Mouse (Mus musculus): Measurements from ENCODE around the gene Alkbh5.
"Not testable (repeated sequence)": the region's sequence is repeated elsewhere in the genome, so short reads cannot be mapped to it uniquely, and the experiment has no call there.

Alkbh5 gene

GRCm38 (mm10) chr11:60541831-60542230 lies 5.7 kb downstream of the Alkbh5 start:
- no peak for DNase-seq (ENCODE audit: low read depth, low spot score)

- DNase-seq (ENCODE audit: low read depth, low spot score): not testable (repeated sequence)
Measured at GRCm38 (mm10) chr11:60543211-60543610, 7.0 kb downstream of the Alkbh5 start.

DNA sequence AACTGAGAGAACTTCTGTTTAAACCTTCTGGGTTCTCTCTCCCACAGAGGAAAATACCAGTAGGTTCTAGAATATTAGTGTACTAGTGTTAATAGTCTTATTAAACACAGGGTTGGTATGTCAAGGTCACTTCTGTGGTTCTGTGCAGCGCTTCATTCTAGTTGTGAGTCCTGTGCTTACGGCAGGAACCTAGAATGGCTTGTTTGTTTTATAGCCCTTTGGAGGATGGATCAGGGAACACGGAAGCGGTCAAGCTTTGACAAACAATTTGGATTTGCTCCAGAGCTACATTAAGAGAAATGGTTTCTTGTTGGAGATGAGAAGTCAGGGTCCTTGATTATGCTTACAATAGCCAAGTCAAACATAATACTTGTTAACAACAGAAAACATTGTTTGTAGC lies 9.3 kb downstream of the Alkbh5 start:
- DNase-seq (ENCODE audit: low read depth, low spot score): no peak

DNA sequence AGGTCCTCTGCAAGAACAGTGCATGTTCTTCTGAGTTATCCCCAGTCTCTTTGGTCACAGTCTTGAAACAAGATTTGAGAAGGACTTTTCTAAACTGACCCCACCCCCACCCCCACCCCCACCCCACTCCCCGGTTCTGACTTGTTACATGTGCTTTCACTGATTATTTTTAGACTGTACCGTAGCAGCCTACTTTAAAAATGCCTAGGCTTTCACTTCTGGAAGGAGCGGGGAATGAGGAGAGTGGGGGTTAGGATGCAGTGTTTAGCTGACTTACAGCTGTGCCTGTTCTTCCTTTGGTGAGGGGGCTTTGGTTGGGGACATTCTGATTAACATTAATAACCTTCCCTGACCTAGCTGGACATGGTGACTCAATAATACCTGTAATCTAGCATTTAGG lies 11.9 kb downstream of the Alkbh5 start:
- DNase-seq (ENCODE audit: low read depth, low spot score): no peak

DNA sequence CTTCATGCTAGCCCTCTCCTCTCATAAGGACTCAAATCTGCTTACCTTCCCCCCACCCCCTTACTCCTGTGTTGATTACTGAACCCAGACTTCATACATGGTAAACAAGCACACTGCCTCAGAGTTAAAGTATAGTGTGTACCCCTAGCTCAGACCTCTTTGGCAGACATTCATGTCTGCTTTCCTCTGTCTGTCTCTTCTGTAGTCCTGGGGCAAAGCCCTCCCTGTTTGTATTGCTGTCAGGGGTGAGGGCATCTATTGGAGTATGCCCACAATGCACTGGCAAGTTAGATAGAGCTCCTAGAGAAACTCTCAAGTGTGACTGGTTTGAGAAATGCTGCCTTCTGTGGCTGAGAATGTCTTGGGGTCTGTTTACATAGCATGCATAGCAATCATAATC lies 16.9 kb downstream of the Alkbh5 start:
- no peak for DNase-seq (ENCODE audit: low read depth, low spot score)

DNA sequence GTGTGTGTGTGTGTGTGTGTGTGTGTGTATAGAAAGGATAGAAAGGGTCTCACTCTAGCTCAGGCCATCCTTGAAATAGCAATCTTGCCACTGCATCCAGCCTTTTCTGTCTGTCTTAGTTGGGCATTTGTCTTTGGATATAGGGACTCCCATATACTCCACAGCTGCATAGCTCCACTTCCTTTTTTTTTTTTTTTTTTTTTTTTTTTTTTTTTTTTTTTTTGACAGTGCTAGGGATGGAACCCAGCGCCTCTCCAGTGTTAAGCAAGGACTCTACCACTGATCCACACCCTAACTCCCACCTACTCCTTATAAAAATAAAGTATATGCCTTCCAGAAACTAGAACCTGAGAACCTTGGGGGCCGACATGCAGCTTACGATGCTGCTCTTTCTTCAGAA lies 21.5 kb downstream of the Alkbh5 start:
- DNase-seq (ENCODE audit: low read depth, low spot score): no peak

- peak; percentile 76 for DNase-seq (ENCODE audit: low read depth, low spot score)
Measured at GRCm38 (mm10) chr11:60559342-60559741, 23.2 kb downstream of the Alkbh5 start.

DNA sequence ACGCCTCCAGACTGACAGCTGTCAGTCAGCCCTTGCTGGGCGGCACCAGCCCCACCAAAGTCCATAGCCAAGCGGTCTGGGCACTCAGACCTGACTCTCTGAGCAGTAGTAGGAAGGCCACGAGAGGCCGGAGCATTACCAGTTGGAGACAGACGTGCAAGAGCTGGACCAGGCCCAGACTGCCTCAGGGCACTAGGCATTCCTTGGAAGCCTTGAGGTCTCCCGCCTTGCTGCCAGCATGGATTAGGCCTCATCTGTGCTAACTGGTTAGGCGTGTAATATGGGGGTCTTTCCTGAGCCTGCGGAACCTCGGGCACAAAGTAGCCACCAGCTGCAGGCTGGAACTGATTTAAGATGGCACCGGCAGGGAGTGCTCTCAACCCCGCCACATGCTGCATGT lies 37.8 kb downstream of the Alkbh5 start:
- DNase-seq (ENCODE audit: low read depth, low spot score): not testable (repeated sequence)

Data from R1 (cell line).